Mouse (Mus musculus): Measurements from ENCODE around the gene Aldoc. TPM values are rescaled to one million over a fixed set of nuclear protein-coding genes. Genes with fewer than 3 reads are reported as not detected.

Aldoc gene
- 18.0 and 27.1 TPM in 2 replicates for polyA plus RNA-seq (2012; rRNA removed; ENCODE audit: low replicate concordance)

DNA sequence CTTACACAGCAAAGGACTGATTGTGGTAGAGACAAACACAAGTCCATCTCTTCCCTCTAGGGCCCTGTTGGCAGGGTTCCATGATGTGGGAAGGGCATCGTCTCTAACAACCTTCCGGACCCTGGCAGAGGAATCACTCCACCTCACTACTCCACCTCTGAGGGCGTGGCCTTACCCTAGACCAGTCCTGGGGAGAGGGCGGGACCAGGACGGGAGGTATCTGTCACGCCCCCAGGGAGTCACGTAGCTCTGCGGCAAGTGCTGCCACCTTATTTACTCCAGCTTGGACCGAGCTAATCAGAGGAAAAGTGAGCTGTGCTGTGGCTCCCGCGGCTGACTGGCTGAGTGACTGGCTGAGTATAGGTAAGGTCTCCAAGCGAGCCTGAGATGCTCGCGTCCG is at the start of gene Aldoc:
Gene Aldoc (plus strand): TSS at position 109 of the 400 bp plus-strand sequence.

GRCm38 (mm10) chr11:78290654-78291053 is 32.1 kb upstream of the Aldoc start, which contains the start of gene BC030499:
TSS of gene BC030499 (plus strand) at chr11:78290841.

GRCm38 (mm10) chr11:78301357-78302084 is 21.2 kb upstream of the Aldoc start, which contains the start of gene Spag5:
TSS of gene Spag5 (plus strand) at chr11:78301529.

GRCm38 (mm10) chr11:78327634-78328511 is 5.1 kb downstream of the Aldoc start, which contains the start of gene Pigs:
TSS of gene Pigs (plus strand) at chr11:78328415.

GRCm38 (mm10) chr11:78343381-78344327 is 20.9 kb downstream of the Aldoc start, which contains the start of gene Unc119:
TSS of gene Unc119 (plus strand) at chr11:78343482.

Other genes starting within 250 kb of the Aldoc start
- gene Eral1, start 242.6 kb upstream of the Aldoc start, polyA plus RNA-seq (2012; rRNA removed; ENCODE audit: low replicate concordance) = 34.6 and 57.5 TPM in 2 replicates
- gene Fam222b, start 228.3 kb upstream of the Aldoc start, polyA plus RNA-seq (2012; rRNA removed; ENCODE audit: low replicate concordance) = 16.2 and 28.6 TPM in 2 replicates
- 63.0 and 125 TPM in 2 replicates for gene Traf4, start 157.4 kb upstream of the Aldoc start, polyA plus RNA-seq (2012; rRNA removed; ENCODE audit: low replicate concordance)
- 21.0 and 21.1 TPM in 2 replicates for gene Nek8, start 146.3 kb upstream of the Aldoc start, polyA plus RNA-seq (2012; rRNA removed; ENCODE audit: low replicate concordance)
- 120 and 266 TPM in 2 replicates for gene Tlcd1, start 146.3 kb upstream of the Aldoc start, polyA plus RNA-seq (2012; rRNA removed; ENCODE audit: low replicate concordance)
- 123 and 258 TPM in 2 replicates for gene Rpl23a, start 139.4 kb upstream of the Aldoc start, polyA plus RNA-seq (2012; rRNA removed; ENCODE audit: low replicate concordance)
- gene Rab34, start 134.5 kb upstream of the Aldoc start, polyA plus RNA-seq (2012; rRNA removed; ENCODE audit: low replicate concordance) = 98.3 and 206 TPM in 2 replicates
- gene Proca1, start 129.6 kb upstream of the Aldoc start, polyA plus RNA-seq (2012; rRNA removed; ENCODE audit: low replicate concordance) = 3.4 and 6.1 TPM in 2 replicates
- 74.7 and 130 TPM in 2 replicates for gene Sdf2, start 77.2 kb upstream of the Aldoc start, polyA plus RNA-seq (2012; rRNA removed; ENCODE audit: low replicate concordance)
- 16.2 and 27.0 TPM in 2 replicates for gene Supt6, start 77.0 kb upstream of the Aldoc start, polyA plus RNA-seq (2012; rRNA removed; ENCODE audit: low replicate concordance)
- gene 2610507B11Rik, start 61.2 kb upstream of the Aldoc start, polyA plus RNA-seq (2012; rRNA removed; ENCODE audit: low replicate concordance) = 69.1 and 142 TPM in 2 replicates
- gene BC030499, start 32.1 kb upstream of the Aldoc start, polyA plus RNA-seq (2012; rRNA removed; ENCODE audit: low replicate concordance) = 0.10 and 0.50 TPM in 2 replicates
- gene Spag5, start 21.4 kb upstream of the Aldoc start, polyA plus RNA-seq (2012; rRNA removed; ENCODE audit: low replicate concordance) = 1.6 and 2.6 TPM in 2 replicates
- 87.7 and 99.7 TPM in 2 replicates for gene Pigs, start 5.4 kb downstream of the Aldoc start, polyA plus RNA-seq (2012; rRNA removed; ENCODE audit: low replicate concordance)
- gene Unc119, start 20.5 kb downstream of the Aldoc start, polyA plus RNA-seq (2012; rRNA removed; ENCODE audit: low replicate concordance) = 92.2 and 115 TPM in 2 replicates
- 0.04 and 0.24 TPM in 2 replicates for gene Foxn1, start 63.6 kb downstream of the Aldoc start, polyA plus RNA-seq (2012; rRNA removed; ENCODE audit: low replicate concordance)
- gene Slc13a2, start 99.2 kb downstream of the Aldoc start, polyA plus RNA-seq (2012; rRNA removed; ENCODE audit: low replicate concordance) = 0.45 and 0.98 TPM in 2 replicates
- gene Slc46a1, start 142.7 kb downstream of the Aldoc start, polyA plus RNA-seq (2012; rRNA removed; ENCODE audit: low replicate concordance) = 36.6 and 36.8 TPM in 2 replicates
- 1.1 and 1.2 TPM in 2 replicates for gene Sarm1, start 174.8 kb downstream of the Aldoc start, polyA plus RNA-seq (2012; rRNA removed; ENCODE audit: low replicate concordance)
- gene Vtn, start 176.1 kb downstream of the Aldoc start, polyA plus RNA-seq (2012; rRNA removed; ENCODE audit: low replicate concordance) = 32.4 and 41.2 TPM in 2 replicates
- 0.14 TPM in 1 of 2 replicates, not detected in the other for gene Sebox, start 180.5 kb downstream of the Aldoc start, polyA plus RNA-seq (2012; rRNA removed; ENCODE audit: low replicate concordance)
- 9.3 and 14.5 TPM in 2 replicates for gene Tmem199, start 189.2 kb downstream of the Aldoc start, polyA plus RNA-seq (2012; rRNA removed; ENCODE audit: low replicate concordance)
- 59.3 and 88.1 TPM in 2 replicates for gene Poldip2, start 189.2 kb downstream of the Aldoc start, polyA plus RNA-seq (2012; rRNA removed; ENCODE audit: low replicate concordance)
- gene Tnfaip1, start 213.4 kb downstream of the Aldoc start, polyA plus RNA-seq (2012; rRNA removed; ENCODE audit: low replicate concordance) = 30.2 and 44.7 TPM in 2 replicates
- 44.7 and 54.9 TPM in 2 replicates for gene Ift20, start 213.4 kb downstream of the Aldoc start, polyA plus RNA-seq (2012; rRNA removed; ENCODE audit: low replicate concordance)
- 16.0 and 16.7 TPM in 2 replicates for gene Tmem97, start 227.8 kb downstream of the Aldoc start, polyA plus RNA-seq (2012; rRNA removed; ENCODE audit: low replicate concordance)

Measured in mammary gland, adult 2 months (tissue).